In genomic region chr13:45479951-45480350, GRCm38 (mm10) we compare ENCODE assay signal across 25 mouse cellular contexts. TPM values are rescaled to one million over a fixed set of nuclear protein-coding genes. Genes with fewer than 3 reads are reported as not detected.
DNase-seq lines count a peak whose midpoint lies in the region; ATAC-seq and TF ChIP-seq lines count a peak whose summit lies in the region.
"Had no signal": no experiment of that assay in that cellular context is flagged by ENCODE, and none has a peak within 500 bp of the region (broad histone marks: within the 10 kb centered on the region; RNA-seq: fewer than 3 reads in every experiment).

No protein-coding gene starts in this region.

- no peaks in the 10 kb centered on the region for H3K4me1 ChIP-seq in heart, adult 2 months (ENCODE audit: control insufficient read depth, insufficient read depth, low read length)
- no peaks in the 10 kb centered on the region for H3K4me1 ChIP-seq in brown adipose tissue, adult 24 weeks (ENCODE audit: control insufficient read depth, insufficient read depth, insufficient read length, low read length)
- H3K4me1 ChIP-seq in intestine, embryonic 16.5 days (ENCODE audit: control insufficient read depth, insufficient read depth, low read length) = no peaks in the 10 kb centered on the region; the same call in 1 of the 2 replicates
- H3K4me1 ChIP-seq: embryonic facial prominence, embryonic 10.5 days; forebrain, embryonic 12.5 days; forebrain, embryonic 15.5 days; hindbrain, embryonic 13.5 days; intestine, embryonic 15.5 days had no signal

- 39% methylated on average over 6 of the region's 6 CpGs for WGBS in heart, adult 2 months
- WGBS in intestine, embryonic 16.5 days = 80% methylated on average over 6 of the region's 6 CpGs

- no peak for TF ChIP-seq CTCF in heart, adult 2 months (IDR thresholded peaks at IDR 0.05)

- no peak for ATAC-seq in intestine, embryonic 16.5 days
- ATAC-seq: CD4-positive, CD25-positive, alpha-beta regulatory T cell, adult 4 months; forebrain, embryonic 15.5 days; hindbrain, embryonic 16.5 days; intestine, embryonic 15.5 days had no signal

- H3K4me2 ChIP-seq in intestine, embryonic 16.5 days (ENCODE audit: low read depth, low read length) = no peak overlapping the region
- H3K4me2 ChIP-seq: embryonic facial prominence, embryonic 13.5 days; forebrain, embryonic 12.5 days; forebrain, embryonic 15.5 days; heart, embryonic 13.5 days; hindbrain, embryonic 13.5 days; intestine, embryonic 15.5 days had no signal

- H3K27ac ChIP-seq in heart, adult 2 months = no peak overlapping the region
- peak overlapping the region; percentile 88 for H3K27ac ChIP-seq in brown adipose tissue, adult 24 weeks (replicated peaks; ENCODE audit: low read depth, low read length)
- H3K27ac ChIP-seq in intestine, embryonic 16.5 days (ENCODE audit: low read length) = no peak overlapping the region
- H3K27ac ChIP-seq: embryonic facial prominence, embryonic 10.5 days; embryonic facial prominence, embryonic 13.5 days; forebrain, embryonic 12.5 days; forebrain, embryonic 15.5 days; heart, embryonic 13.5 days; hindbrain, embryonic 10.5 days; hindbrain, embryonic 13.5 days; intestine, embryonic 15.5 days had no signal

- no peaks in the 10 kb centered on the region for H3K27me3 ChIP-seq in heart, adult 2 months (ENCODE audit: control insufficient read depth, insufficient read depth, low read length)
- H3K27me3 ChIP-seq in intestine, embryonic 16.5 days (replicated peaks; ENCODE audit: control insufficient read depth, insufficient read depth, low read length) = no peaks in the 10 kb centered on the region
- H3K27me3 ChIP-seq: embryonic facial prominence, embryonic 13.5 days; heart, embryonic 13.5 days; intestine, embryonic 15.5 days had no signal

- no peaks in the 10 kb centered on the region; the same call in 1 of the 2 replicates for H3K36me3 ChIP-seq in heart, adult 2 months (ENCODE audit: control insufficient read depth, insufficient read depth, low read length)
- H3K36me3 ChIP-seq in intestine, embryonic 16.5 days (ENCODE audit: control insufficient read depth, insufficient read depth, low read length) = no peaks in the 10 kb centered on the region
- H3K36me3 ChIP-seq: embryonic facial prominence, embryonic 10.5 days; embryonic facial prominence, embryonic 13.5 days; forebrain, embryonic 12.5 days; forebrain, embryonic 15.5 days; heart, embryonic 13.5 days; hindbrain, embryonic 10.5 days; hindbrain, embryonic 13.5 days; intestine, embryonic 15.5 days had no signal

- intact Hi-C loops in heart, adult 2 months (cut with DNase I) = loop anchor here (5.0 kb wide), 1 partner anchor 313 kb away; no protein-coding TSS in a partner anchor

- H3K9me3 ChIP-seq in intestine, embryonic 16.5 days (ENCODE audit: control insufficient read depth, low read length) = no peaks in the 10 kb centered on the region
- H3K9me3 ChIP-seq: embryonic facial prominence, embryonic 13.5 days; forebrain, embryonic 12.5 days; forebrain, embryonic 15.5 days; heart, embryonic 13.5 days; hindbrain, embryonic 13.5 days; intestine, embryonic 15.5 days had no signal

- no peaks in the 10 kb centered on the region for H3K79me2 ChIP-seq in heart, adult 2 months (replicated peaks; ENCODE audit: control insufficient read depth, insufficient read depth, low read length)

- TF ChIP-seq EP300 in heart, adult 2 months (IDR thresholded peaks at IDR 0.05; ENCODE audit: insufficient read depth, low read depth, low read length) = no peak

- DNase-seq in adrenal gland, postnatal 14 days = peak; percentile 24
- DNase-seq in adrenal gland, postnatal 36 days = no peak
- DNase-seq in heart, postnatal 4 days = peak; percentile 4
- DNase-seq in heart, adult 2 months = no peak
- DNase-seq: cerebellum, adult 11-12 months; cerebellum, adult 8-10 months; cerebellum, postnatal 10 days; cerebellum, postnatal 36 days; embryo, embryonic 11 days; gastrocnemius, postnatal 25 days; heart, postnatal 14 days; kidney, adult 18-20 months had no signal

- H3K9ac ChIP-seq in heart, adult 2 months (ENCODE audit: low read depth, low read length) = no peak overlapping the region
- no peak overlapping the region for H3K9ac ChIP-seq in intestine, embryonic 16.5 days (ENCODE audit: low read depth, low read length)
- H3K9ac ChIP-seq: embryonic facial prominence, embryonic 13.5 days; forebrain, embryonic 12.5 days; forebrain, embryonic 15.5 days; heart, embryonic 13.5 days; hindbrain, embryonic 13.5 days; intestine, embryonic 15.5 days had no signal

- TF ChIP-seq POLR2A in heart, adult 2 months (IDR thresholded peaks at IDR 0.05; ENCODE audit: insufficient read depth, low read depth, low read length) = no peak

- H3K4me3 ChIP-seq in heart, adult 2 months = no peak overlapping the region
- H3K4me3 ChIP-seq in brown adipose tissue, adult 24 weeks (ENCODE audit: insufficient read depth, low read depth, low read length) = no peak overlapping the region
- no peak overlapping the region for H3K4me3 ChIP-seq in intestine, embryonic 16.5 days (ENCODE audit: low read length)
- H3K4me3 ChIP-seq: embryonic facial prominence, embryonic 10.5 days; embryonic facial prominence, embryonic 13.5 days; erythroblast, embryonic 14.5 days; forebrain, embryonic 12.5 days; forebrain, embryonic 15.5 days; heart, embryonic 13.5 days; hindbrain, embryonic 10.5 days; hindbrain, embryonic 13.5 days; intestine, embryonic 15.5 days had no signal

RNA-seq across cellular contexts. Expression of gene Gmpr, which starts 27.3 kb away (rescaled TPM):
- total RNA-seq in adrenal gland, postnatal 14 days (2021) = 142 and 201 TPM in 2 replicates
- total RNA-seq in adrenal gland, postnatal 36 days (2021) = 10 to 100 TPM; 16.9 to 34.3 TPM
- total RNA-seq in heart, postnatal 4 days (2021) = 100 to 1,000 TPM; 161 to 187 TPM
- total RNA-seq in heart, adult 2 months (2021) = 100 to 1,000 TPM; 139 to 158 TPM
- 171 and 198 TPM in 2 replicates for polyA plus RNA-seq in heart, adult 2 months (2012; rRNA removed)
- 74.5 and 79.6 TPM in 2 replicates for polyA plus RNA-seq in brown adipose tissue, adult 24 weeks (2012; ENCODE audit: insufficient read depth, insufficient read length, missing spikeins)
- 24.4 and 31.1 TPM in 2 replicates for polyA plus RNA-seq in intestine, embryonic 16.5 days (2015; fragmentation: Nextera tagmentation; extraction: Ambion mirVana)

Comparison
In these comparisons a context has a peak if more than half of its experiments do, and no peak if none do; other contexts are left out.
1. DNase-seq: peak in adrenal gland, postnatal 14 days (single experiment) and heart, postnatal 4 days (single experiment); none in adrenal gland, postnatal 36 days (0 of 2) and heart, adult 2 months (0 of 2).